Mouse (Mus musculus) liver, postnatal 0 days (tissue): ENCODE measurements at regions not wholly inside any gene's neighbourhood (a gene's known extent, or its start where the extent isn't known, plus 50 kb on each side); places are given as distances from the start of the nearest gene placed in this dataset.

Experiments used
- CTCF ChIP-seq: sonication (generic); IDR thresholded peaks from 2 replicates; pipeline ENCODE4 v1.5.1; 2016; ENCODE audit warnings: antibody characterized with exemption, low read depth
- EP300 ChIP-seq: IDR thresholded peaks from 2 replicates; pipeline ENCODE4 v1.6.1; 2016; ENCODE audit warnings: antibody characterized with exemption, low read depth, mild to moderate bottlenecking

- no peak for TF ChIP-seq CTCF
- TF ChIP-seq EP300: no peak
These were observed 546.5 kb upstream of the Gm26657 start for GRCm38 (mm10) chr4:56193365-56193764.
